ENCODE assay signal across 12 mouse cellular contexts in genomic region chr17:42975312-42975996, GRCm38 (mm10). TPM values are rescaled to one million over a fixed set of nuclear protein-coding genes. Genes with fewer than 3 reads are reported as not detected.
DNase-seq lines count a peak whose midpoint lies in the region; ATAC-seq lines count a peak whose summit lies in the region.
"Had no signal": no experiment of that assay in that cellular context is flagged by ENCODE, and none has a peak within 500 bp of the region (broad histone marks: within the 10 kb centered on the region; RNA-seq: fewer than 3 reads in every experiment).

No protein-coding gene starts in this region.

- H3K27me3 ChIP-seq in intestine, embryonic 14.5 days (replicated peaks; ENCODE audit: control insufficient read depth, insufficient read depth, low read length), result no peaks in the 10 kb centered on the region
- no peaks in the 10 kb centered on the region; the same call in 1 of the 2 replicates for H3K27me3 ChIP-seq in intestine, embryonic 16.5 days (replicated peaks; ENCODE audit: control insufficient read depth, insufficient read depth, low read length)
- H3K27me3 ChIP-seq in heart, embryonic 14.5 days (ENCODE audit: control insufficient read depth, insufficient read depth, low read length), result no peaks in the 10 kb centered on the region
- H3K27me3 ChIP-seq in lung, embryonic 16.5 days (ENCODE audit: control insufficient read depth, insufficient read depth, low read depth, low read length), result no peaks in the 10 kb centered on the region
- H3K27me3 ChIP-seq in hindbrain, embryonic 11.5 days (ENCODE audit: control insufficient read depth, insufficient read depth, low read length), result no peaks in the 10 kb centered on the region
- H3K27me3 ChIP-seq: liver, embryonic 13.5 days had no signal

- no peaks in the 10 kb centered on the region for H3K4me1 ChIP-seq in intestine, embryonic 14.5 days (replicated peaks; ENCODE audit: control insufficient read depth, insufficient read depth, low read length)
- H3K4me1 ChIP-seq in intestine, embryonic 16.5 days (ENCODE audit: control insufficient read depth, insufficient read depth, low read length), result no peaks in the 10 kb centered on the region; the same call in 1 of the 2 replicates
- H3K4me1 ChIP-seq in heart, embryonic 14.5 days (ENCODE audit: control insufficient read depth in 2 of 2, insufficient read depth in 2 of 2, low read length in 2 of 2), result peaks cover 4 to 7% of the 10 kb centered on the region in 2 experiments; a peak in 1 of 4 replicates
- peaks cover 5% of the 10 kb centered on the region for H3K4me1 ChIP-seq in lung, embryonic 16.5 days (replicated peaks; ENCODE audit: control insufficient read depth, insufficient read depth, low read length)
- no peaks in the 10 kb centered on the region for H3K4me1 ChIP-seq in hindbrain, embryonic 11.5 days (replicated peaks; ENCODE audit: control insufficient read depth, insufficient read depth, low read length)
- H3K4me1 ChIP-seq: liver, embryonic 13.5 days had no signal

- no peaks in the 10 kb centered on the region for H3K9me3 ChIP-seq in intestine, embryonic 14.5 days (ENCODE audit: control insufficient read depth, low read length)
- no peaks in the 10 kb centered on the region for H3K9me3 ChIP-seq in intestine, embryonic 16.5 days (ENCODE audit: control insufficient read depth, low read length)
- H3K9me3 ChIP-seq in heart, embryonic 14.5 days (ENCODE audit: control insufficient read depth, low read length), result no peaks in the 10 kb centered on the region
- H3K9me3 ChIP-seq in lung, embryonic 16.5 days (ENCODE audit: control insufficient read depth, low read length), result no peaks in the 10 kb centered on the region
- no peaks in the 10 kb centered on the region for H3K9me3 ChIP-seq in hindbrain, embryonic 11.5 days (ENCODE audit: control insufficient read depth, low read length)
- H3K9me3 ChIP-seq: liver, embryonic 13.5 days had no signal

- no peak overlapping the region for H3K4me3 ChIP-seq in intestine, embryonic 14.5 days (ENCODE audit: low read depth, low read length)
- H3K4me3 ChIP-seq in intestine, embryonic 16.5 days (ENCODE audit: low read length), result no peak overlapping the region
- H3K4me3 ChIP-seq in heart, embryonic 14.5 days (ENCODE audit: control insufficient read depth in 1 of 2, insufficient read depth in 1 of 2, low read depth in 1 of 2, low read length in 2 of 2), result no peak overlapping the region
- no peak overlapping the region for H3K4me3 ChIP-seq in lung, embryonic 16.5 days (ENCODE audit: low read length)
- no peak overlapping the region for H3K4me3 ChIP-seq in hindbrain, embryonic 11.5 days (ENCODE audit: low read depth, low read length)
- H3K4me3 ChIP-seq: liver, embryonic 13.5 days; myocyte had no signal

- no peaks in the 10 kb centered on the region for H3K36me3 ChIP-seq in intestine, embryonic 14.5 days (ENCODE audit: control insufficient read depth, insufficient read depth, low read length)
- H3K36me3 ChIP-seq in intestine, embryonic 16.5 days (ENCODE audit: control insufficient read depth, insufficient read depth, low read length), result no peaks in the 10 kb centered on the region
- H3K36me3 ChIP-seq in heart, embryonic 14.5 days (ENCODE audit: control insufficient read depth, insufficient read depth, low read length), result no peaks in the 10 kb centered on the region
- H3K36me3 ChIP-seq in lung, embryonic 16.5 days (ENCODE audit: control insufficient read depth, insufficient read depth, low read length), result no peaks in the 10 kb centered on the region
- no peaks in the 10 kb centered on the region for H3K36me3 ChIP-seq in hindbrain, embryonic 11.5 days (ENCODE audit: control insufficient read depth, insufficient read depth, low read length)
- H3K36me3 ChIP-seq: liver, embryonic 13.5 days had no signal

- DNase-seq in intestine, embryonic 14.5 days (ENCODE audit: low spot score), result peak; percentile 51
- peak; percentile 10 for DNase-seq in brain, adult 2 months (ENCODE audit: low read depth, low spot score)
- no peak for DNase-seq in spleen, postnatal 4 days (ENCODE audit: low spot score in 2 of 2)
- DNase-seq in hindbrain, embryonic 11.5 days (ENCODE audit: low spot score), result no peak
- DNase-seq in frontal cortex, postnatal 25 days (ENCODE audit: low spot score in 2 of 2), result no peak
- DNase-seq: adrenal gland, adult 8-10 months; liver, embryonic 13.5 days; right cerebral cortex, postnatal 4 days had no signal

- H3K9ac ChIP-seq in intestine, embryonic 14.5 days (ENCODE audit: low read length), result no peak overlapping the region
- H3K9ac ChIP-seq in intestine, embryonic 16.5 days (ENCODE audit: low read depth, low read length), result no peak overlapping the region
- H3K9ac ChIP-seq in heart, embryonic 14.5 days (ENCODE audit: low read length), result no peak overlapping the region
- H3K9ac ChIP-seq in lung, embryonic 16.5 days (ENCODE audit: low read length), result no peak overlapping the region
- H3K9ac ChIP-seq in hindbrain, embryonic 11.5 days (ENCODE audit: low read depth, low read length), result no peak overlapping the region
- H3K9ac ChIP-seq: liver, embryonic 13.5 days had no signal

- no peak overlapping the region for H3K4me2 ChIP-seq in intestine, embryonic 14.5 days (ENCODE audit: low read length)
- H3K4me2 ChIP-seq in intestine, embryonic 16.5 days (ENCODE audit: low read depth, low read length), result no peak overlapping the region
- peak overlapping the region; percentile 34 for H3K4me2 ChIP-seq in heart, embryonic 14.5 days (ENCODE audit: low read length)
- no peak overlapping the region; the same call in 1 of the 2 replicates for H3K4me2 ChIP-seq in lung, embryonic 16.5 days (ENCODE audit: low read depth, low read length)
- no peak overlapping the region for H3K4me2 ChIP-seq in hindbrain, embryonic 11.5 days (replicated peaks; ENCODE audit: low read depth, low read length)
- H3K4me2 ChIP-seq: liver, embryonic 13.5 days had no signal

- no peak overlapping the region for H3K27ac ChIP-seq in intestine, embryonic 14.5 days (ENCODE audit: low read depth)
- no peak overlapping the region for H3K27ac ChIP-seq in intestine, embryonic 16.5 days (ENCODE audit: low read length)
- H3K27ac ChIP-seq in heart, embryonic 14.5 days (replicated peaks in 1 of 2; ENCODE audit: control insufficient read depth in 1 of 2, insufficient read depth in 1 of 2, low read depth in 2 of 2, low read length in 2 of 2), result peak overlapping the region; percentile 6 to 64
- H3K27ac ChIP-seq in lung, embryonic 16.5 days (ENCODE audit: low read length), result peak overlapping the region; percentile 41
- no peak overlapping the region for H3K27ac ChIP-seq in hindbrain, embryonic 11.5 days (ENCODE audit: low read depth, low read length)
- H3K27ac ChIP-seq: liver, embryonic 13.5 days had no signal

- WGBS in intestine, embryonic 14.5 days, result 61% methylated on average over 18 of the region's 18 CpGs
- 53% methylated on average over 18 of the region's 18 CpGs for WGBS in intestine, embryonic 16.5 days
- WGBS in heart, embryonic 14.5 days, result 49% methylated on average over 18 of the region's 18 CpGs
- 28% methylated on average over 18 of the region's 18 CpGs for WGBS in lung, embryonic 16.5 days
- 81% methylated on average over 18 of the region's 18 CpGs for WGBS in hindbrain, embryonic 11.5 days

- no peak for ATAC-seq in intestine, embryonic 14.5 days (replicated peaks; ENCODE audit: low FRiP score, low TSS enrichment, low read depth)
- no peak for ATAC-seq in intestine, embryonic 16.5 days
- ATAC-seq in heart, embryonic 14.5 days (ENCODE audit: insufficient number of reproducible peaks, insufficient read depth, low FRiP score, low read depth), result peak; percentile 78; the same call in 1 of the 2 replicates
- peak; percentile 88 for ATAC-seq in lung, embryonic 16.5 days (ENCODE audit: low read depth)
- ATAC-seq in hindbrain, embryonic 11.5 days (ENCODE audit: low FRiP score), result no peak

RNA-seq across cellular contexts. Expression of gene Tnfrsf21, which starts 40.9 kb away (rescaled TPM):
- polyA plus RNA-seq in intestine, embryonic 14.5 days (2014; fragmentation: Nextera tagmentation; extraction: Ambion mirVana), result 17.4 and 18.7 TPM in 2 replicates
- 13.4 and 14.2 TPM in 2 replicates for polyA plus RNA-seq in intestine, embryonic 16.5 days (2015; fragmentation: Nextera tagmentation; extraction: Ambion mirVana)
- 9.6 and 10.8 TPM in 2 replicates for polyA plus RNA-seq in heart, embryonic 14.5 days (2014; fragmentation: Nextera tagmentation; extraction: Ambion mirVana)
- polyA plus RNA-seq in lung, embryonic 16.5 days (2015; fragmentation: Nextera tagmentation; extraction: Ambion mirVana), result 40.4 and 45.0 TPM in 2 replicates
- polyA plus RNA-seq in hindbrain, embryonic 11.5 days (2014; fragmentation: Nextera tagmentation; extraction: Ambion mirVana), result 29.5 and 32.4 TPM in 2 replicates

Comparison
In these comparisons a context has a peak if more than half of its experiments do, and no peak if none do; other contexts are left out.
1. ATAC-seq: peak in heart, embryonic 14.5 days (single experiment) and lung, embryonic 16.5 days (single experiment); none in intestine, embryonic 14.5 days (single experiment), intestine, embryonic 16.5 days (single experiment) and hindbrain, embryonic 11.5 days (single experiment).
2. DNase-seq: peak in intestine, embryonic 14.5 days (single experiment) and brain, adult 2 months (single experiment); none in spleen, postnatal 4 days (0 of 2), hindbrain, embryonic 11.5 days (single experiment) and frontal cortex, postnatal 25 days (0 of 2).
3. H3K27ac ChIP-seq: peak in heart, embryonic 14.5 days (2 of 2) and lung, embryonic 16.5 days (single experiment); none in intestine, embryonic 14.5 days (single experiment), intestine, embryonic 16.5 days (single experiment) and hindbrain, embryonic 11.5 days (single experiment).